9 mouse cellular contexts compared by ENCODE assay signal in genomic region chr15:102146882-102147281, GRCm38 (mm10). TPM values are rescaled to one million over a fixed set of nuclear protein-coding genes. Genes with fewer than 3 reads are reported as not detected.
DNase-seq lines count a peak whose midpoint lies in the region; ATAC-seq lines count a peak whose summit lies in the region.
"Had no signal": no experiment of that assay in that cellular context is flagged by ENCODE, and none has a peak within 500 bp of the region (broad histone marks: within the 10 kb centered on the region; RNA-seq: fewer than 3 reads in every experiment).

No protein-coding gene starts in this region.

- no peaks in the 10 kb centered on the region for H3K36me3 ChIP-seq in hindbrain, embryonic 11.5 days (ENCODE audit: control insufficient read depth, insufficient read depth, low read length)
- H3K36me3 ChIP-seq in hindbrain, embryonic 12.5 days, result no peaks in the 10 kb centered on the region
- H3K36me3 ChIP-seq in forebrain, embryonic 10.5 days (replicated peaks), result no peaks in the 10 kb centered on the region
- H3K36me3 ChIP-seq: midbrain, embryonic 12.5 days had no signal

- no peak overlapping the region for H3K4me2 ChIP-seq in hindbrain, embryonic 11.5 days (replicated peaks; ENCODE audit: low read depth, low read length)
- no peak overlapping the region for H3K4me2 ChIP-seq in hindbrain, embryonic 12.5 days (replicated peaks)
- H3K4me2 ChIP-seq: midbrain, embryonic 12.5 days had no signal

- no peaks in the 10 kb centered on the region for H3K9me3 ChIP-seq in hindbrain, embryonic 11.5 days (ENCODE audit: control insufficient read depth, low read length)
- no peaks in the 10 kb centered on the region for H3K9me3 ChIP-seq in hindbrain, embryonic 12.5 days (replicated peaks)
- H3K9me3 ChIP-seq in forebrain, embryonic 10.5 days, result no peaks in the 10 kb centered on the region
- H3K9me3 ChIP-seq: midbrain, embryonic 12.5 days had no signal

- DNase-seq in hindbrain, embryonic 11.5 days (ENCODE audit: low spot score), result peak; percentile 60
- DNase-seq in B cell, adult 2 months, result peak; percentile 52 to 56
- peak; percentile 73 for DNase-seq in MN1 (ENCODE audit: low spot score)
- DNase-seq in cerebellum, postnatal 25 days, result peak; percentile 72 to 83
- DNase-seq in kidney, postnatal 10 days, result peak; percentile 71
- no peak for DNase-seq in forebrain, embryonic 10.5 days (ENCODE audit: extremely low spot score, low spot score)

- peaks cover 30% of the 10 kb centered on the region for H3K27me3 ChIP-seq in hindbrain, embryonic 11.5 days (ENCODE audit: control insufficient read depth, insufficient read depth, low read length)
- H3K27me3 ChIP-seq in hindbrain, embryonic 12.5 days, result peaks cover 42% of the 10 kb centered on the region
- H3K27me3 ChIP-seq in forebrain, embryonic 10.5 days (ENCODE audit: poor library complexity, severe bottlenecking), result peaks cover 51% of the 10 kb centered on the region

- H3K4me3 ChIP-seq in hindbrain, embryonic 11.5 days (ENCODE audit: low read depth, low read length), result no peak overlapping the region
- H3K4me3 ChIP-seq in hindbrain, embryonic 12.5 days, result no peak overlapping the region
- H3K4me3 ChIP-seq in forebrain, embryonic 10.5 days, result no peak overlapping the region
- H3K4me3 ChIP-seq: midbrain, embryonic 12.5 days had no signal

- H3K27ac ChIP-seq in hindbrain, embryonic 11.5 days (ENCODE audit: low read depth, low read length), result no peak overlapping the region
- H3K27ac ChIP-seq in hindbrain, embryonic 12.5 days, result no peak overlapping the region
- no peak overlapping the region for H3K27ac ChIP-seq in forebrain, embryonic 10.5 days
- H3K27ac ChIP-seq: midbrain, embryonic 12.5 days had no signal

- H3K4me1 ChIP-seq in hindbrain, embryonic 11.5 days (replicated peaks; ENCODE audit: control insufficient read depth, insufficient read depth, low read length), result no peaks in the 10 kb centered on the region
- peaks cover 11% of the 10 kb centered on the region for H3K4me1 ChIP-seq in hindbrain, embryonic 12.5 days
- peaks cover 38% of the 10 kb centered on the region for H3K4me1 ChIP-seq in forebrain, embryonic 10.5 days

- no peak for ATAC-seq in hindbrain, embryonic 11.5 days (ENCODE audit: low FRiP score)
- ATAC-seq in hindbrain, embryonic 12.5 days (ENCODE audit: low FRiP score), result no peak
- peak; percentile 49 for ATAC-seq in megakaryocyte progenitor cell, adult 5-6 weeks (replicated peaks; ENCODE audit: poor library complexity)

- WGBS in hindbrain, embryonic 11.5 days, result 5% methylated on average over 1 of the region's 1 CpGs
- WGBS in hindbrain, embryonic 12.5 days, result 14% methylated on average over 1 of the region's 1 CpGs
- 16% methylated on average over 1 of the region's 1 CpGs for WGBS in forebrain, embryonic 10.5 days

- H3K9ac ChIP-seq in hindbrain, embryonic 11.5 days (ENCODE audit: low read depth, low read length), result no peak overlapping the region
- H3K9ac ChIP-seq in hindbrain, embryonic 12.5 days, result no peak overlapping the region
- H3K9ac ChIP-seq: midbrain, embryonic 12.5 days had no signal

RNA-seq across cellular contexts. Expression of gene Igfbp6, which starts 2.7 kb away (rescaled TPM):
- 0.31 TPM in 1 of 2 replicates, not detected in the other for polyA plus RNA-seq in hindbrain, embryonic 11.5 days (2014; fragmentation: Nextera tagmentation; extraction: Ambion mirVana)
- polyA plus RNA-seq in hindbrain, embryonic 12.5 days (2016; fragmentation: Nextera tagmentation; extraction: Ambion mirVana), result 0.42 TPM in 1 of 2 replicates, not detected in the other
- total RNA-seq in megakaryocyte progenitor cell, adult 5-6 weeks (2015), result not detected in 2 replicates
- not detected in 2 replicates for total RNA-seq in megakaryocyte progenitor cell, adult 5-6 weeks (2017)
- polyA plus RNA-seq in forebrain, embryonic 10.5 days (2016; fragmentation: Nextera tagmentation; extraction: Ambion mirVana), result 0.14 and 0.17 TPM in 2 replicates

RNA-seq across cellular contexts. Expression of gene Soat2, which starts 3.4 kb away (rescaled TPM):
- 0.13 and 0.17 TPM in 2 replicates for polyA plus RNA-seq in hindbrain, embryonic 11.5 days (2014; fragmentation: Nextera tagmentation; extraction: Ambion mirVana)
- 0.09 TPM in 1 of 2 replicates, not detected in the other for polyA plus RNA-seq in hindbrain, embryonic 12.5 days (2016; fragmentation: Nextera tagmentation; extraction: Ambion mirVana)
- 0.73 and 1.9 TPM in 2 replicates for total RNA-seq in megakaryocyte progenitor cell, adult 5-6 weeks (2015)
- 1.2 and 3.3 TPM in 2 replicates for total RNA-seq in megakaryocyte progenitor cell, adult 5-6 weeks (2017)
- polyA plus RNA-seq in forebrain, embryonic 10.5 days (2016; fragmentation: Nextera tagmentation; extraction: Ambion mirVana), result 0.09 TPM in 1 of 2 replicates, not detected in the other

RNA-seq across cellular contexts. Expression of gene Spryd3, which starts 10.8 kb away (rescaled TPM):
- polyA plus RNA-seq in hindbrain, embryonic 11.5 days (2014; fragmentation: Nextera tagmentation; extraction: Ambion mirVana), result 10.1 and 11.9 TPM in 2 replicates
- polyA plus RNA-seq in hindbrain, embryonic 12.5 days (2016; fragmentation: Nextera tagmentation; extraction: Ambion mirVana), result 28.1 and 29.2 TPM in 2 replicates
- total RNA-seq in megakaryocyte progenitor cell, adult 5-6 weeks (2015), result 2.9 and 3.2 TPM in 2 replicates
- 11.5 and 17.9 TPM in 2 replicates for total RNA-seq in megakaryocyte progenitor cell, adult 5-6 weeks (2017)
- 10.8 and 12.7 TPM in 2 replicates for polyA plus RNA-seq in forebrain, embryonic 10.5 days (2016; fragmentation: Nextera tagmentation; extraction: Ambion mirVana)

RNA-seq across cellular contexts. Expression of gene Tns2, which starts 46.7 kb away (rescaled TPM):
- polyA plus RNA-seq in hindbrain, embryonic 11.5 days (2014; fragmentation: Nextera tagmentation; extraction: Ambion mirVana), result 8.0 and 11.8 TPM in 2 replicates
- 21.8 and 22.7 TPM in 2 replicates for polyA plus RNA-seq in hindbrain, embryonic 12.5 days (2016; fragmentation: Nextera tagmentation; extraction: Ambion mirVana)
- not detected in 2 replicates for total RNA-seq in megakaryocyte progenitor cell, adult 5-6 weeks (2015)
- not detected in 2 replicates for total RNA-seq in megakaryocyte progenitor cell, adult 5-6 weeks (2017)
- polyA plus RNA-seq in forebrain, embryonic 10.5 days (2016; fragmentation: Nextera tagmentation; extraction: Ambion mirVana), result 11.1 and 13.1 TPM in 2 replicates

RNA-seq across cellular contexts. Expression of gene Zfp740, which starts 56.2 kb away (rescaled TPM):
- 49.7 and 63.8 TPM in 2 replicates for polyA plus RNA-seq in hindbrain, embryonic 11.5 days (2014; fragmentation: Nextera tagmentation; extraction: Ambion mirVana)
- polyA plus RNA-seq in hindbrain, embryonic 12.5 days (2016; fragmentation: Nextera tagmentation; extraction: Ambion mirVana), result 111 and 113 TPM in 2 replicates
- 19.7 and 28.7 TPM in 2 replicates for total RNA-seq in megakaryocyte progenitor cell, adult 5-6 weeks (2015)
- total RNA-seq in megakaryocyte progenitor cell, adult 5-6 weeks (2017), result 28.3 and 29.5 TPM in 2 replicates
- polyA plus RNA-seq in forebrain, embryonic 10.5 days (2016; fragmentation: Nextera tagmentation; extraction: Ambion mirVana), result 71.7 and 72.7 TPM in 2 replicates
